Mouse (Mus musculus): Measurements from ENCODE around the gene Kirrel3. TPM values are rescaled to one million over a fixed set of nuclear protein-coding genes. Genes with fewer than 3 reads are reported as not detected.

Kirrel3 gene
- polyA plus RNA-seq, 1 experiment from 2014 or later: 48.9 TPM

- no peak overlapping the region for H3K4me2 ChIP-seq (ENCODE audit: low read length)
- WGBS: 58% methylated on average over 6 of the region's 6 CpGs
- H3K4me1 ChIP-seq (ENCODE audit: control insufficient read depth, insufficient read depth, low read depth, low read length): peaks cover 4% of the 10 kb centered on the region
- H3K27ac ChIP-seq (ENCODE audit: low read depth, low read length): no peak overlapping the region
- H3K27me3 ChIP-seq (replicated peaks; ENCODE audit: control insufficient read depth, insufficient read depth, low read length): no peaks in the 10 kb centered on the region; the same call in 1 of the 2 replicates
- H3K4me3 ChIP-seq (ENCODE audit: low read length): no peak overlapping the region
- H3K36me3 ChIP-seq (ENCODE audit: control insufficient read depth, insufficient read depth, low read length): no peaks in the 10 kb centered on the region
- H3K9me3 ChIP-seq (ENCODE audit: control insufficient read depth, low read length): no peaks in the 10 kb centered on the region
- no peak overlapping the region for H3K9ac ChIP-seq (ENCODE audit: low read depth, low read length)
- no peak for ATAC-seq
Measured at GRCm38 (mm10) chr9:34957691-34958090, 472.0 kb downstream of the Kirrel3 start.

GRCm38 (mm10) chr9:34958183-34958830, 472.6 kb downstream of the Kirrel3 start:
- Histone ChIP-seq H3K9ac (ENCODE audit: low read depth, low read length) (no peak overlapping the region), H3K27ac (ENCODE audit: low read depth, low read length) (no peak overlapping the region), H3K9me3 (ENCODE audit: control insufficient read depth, low read length) (no peaks in the 10 kb centered on the region), H3K4me2 (ENCODE audit: low read length) (no peak overlapping the region), H3K36me3 (ENCODE audit: control insufficient read depth, insufficient read depth, low read length) (no peaks in the 10 kb centered on the region), H3K27me3 (replicated peaks; ENCODE audit: control insufficient read depth, insufficient read depth, low read length) (no peaks in the 10 kb centered on the region; the same call in 1 of the 2 replicates), H3K4me1 (ENCODE audit: control insufficient read depth, insufficient read depth, low read depth, low read length) (peaks cover 4% of the 10 kb centered on the region), H3K4me3 (ENCODE audit: low read length) (no peak overlapping the region)
- no peak for ATAC-seq
- 74% methylated on average over 5 of the region's 5 CpGs for WGBS

GRCm38 (mm10) chr9:34960736-34961135, 475.0 kb downstream of the Kirrel3 start:
- no peak overlapping the region for H3K4me3 ChIP-seq (ENCODE audit: low read length)
- H3K27me3 ChIP-seq (replicated peaks; ENCODE audit: control insufficient read depth, insufficient read depth, low read length): no peaks in the 10 kb centered on the region; the same call in 1 of the 2 replicates
- H3K9ac ChIP-seq (ENCODE audit: low read depth, low read length): no peak overlapping the region
- WGBS: 49% methylated on average over 12 of the region's 12 CpGs
- H3K9me3 ChIP-seq (ENCODE audit: control insufficient read depth, low read length): no peaks in the 10 kb centered on the region
- no peaks in the 10 kb centered on the region for H3K36me3 ChIP-seq (ENCODE audit: control insufficient read depth, insufficient read depth, low read length)
- H3K27ac ChIP-seq (ENCODE audit: low read depth, low read length): no peak overlapping the region
- H3K4me1 ChIP-seq (ENCODE audit: control insufficient read depth, insufficient read depth, low read depth, low read length): peaks cover 12% of the 10 kb centered on the region
- ATAC-seq: no peak
- no peak overlapping the region for H3K4me2 ChIP-seq (ENCODE audit: low read length)

GRCm38 (mm10) chr9:34961171-34961570, 475.5 kb downstream of the Kirrel3 start:
- Histone ChIP-seq H3K9me3 (ENCODE audit: control insufficient read depth, low read length) (no peaks in the 10 kb centered on the region), H3K4me1 (ENCODE audit: control insufficient read depth, insufficient read depth, low read depth, low read length) (peaks cover 12% of the 10 kb centered on the region), H3K27ac (ENCODE audit: low read depth, low read length) (no peak overlapping the region), H3K9ac (ENCODE audit: low read depth, low read length) (no peak overlapping the region), H3K4me3 (ENCODE audit: low read length) (no peak overlapping the region), H3K27me3 (replicated peaks; ENCODE audit: control insufficient read depth, insufficient read depth, low read length) (no peaks in the 10 kb centered on the region; the same call in 1 of the 2 replicates), H3K36me3 (ENCODE audit: control insufficient read depth, insufficient read depth, low read length) (no peaks in the 10 kb centered on the region), H3K4me2 (ENCODE audit: low read length) (no peak overlapping the region)
- WGBS: 76% methylated on average over 14 of the region's 14 CpGs
- ATAC-seq: no peak

- 86% methylated on average over 4 of the region's 4 CpGs for WGBS
- Histone ChIP-seq H3K36me3 (ENCODE audit: control insufficient read depth, insufficient read depth, low read length) (no peaks in the 10 kb centered on the region), H3K27me3 (replicated peaks; ENCODE audit: control insufficient read depth, insufficient read depth, low read length) (no peaks in the 10 kb centered on the region; the same call in 1 of the 2 replicates)
Measured at GRCm38 (mm10) chr9:34962251-34962650, 476.6 kb downstream of the Kirrel3 start.

GRCm38 (mm10) chr9:34963593-34963992, 477.9 kb downstream of the Kirrel3 start:
- no peak for ATAC-seq
- Histone ChIP-seq H3K9ac (ENCODE audit: low read depth, low read length) (no peak overlapping the region), H3K4me1 (ENCODE audit: control insufficient read depth, insufficient read depth, low read depth, low read length) (peaks cover 14% of the 10 kb centered on the region), H3K27ac (ENCODE audit: low read depth, low read length) (no peak overlapping the region), H3K4me3 (ENCODE audit: low read length) (no peak overlapping the region), H3K4me2 (ENCODE audit: low read length) (no peak overlapping the region), H3K27me3 (replicated peaks; ENCODE audit: control insufficient read depth, insufficient read depth, low read length) (no peaks in the 10 kb centered on the region; the same call in 1 of the 2 replicates), H3K36me3 (ENCODE audit: control insufficient read depth, insufficient read depth, low read length) (no peaks in the 10 kb centered on the region), H3K9me3 (ENCODE audit: control insufficient read depth, low read length) (no peaks in the 10 kb centered on the region)
- 75% methylated on average over 3 of the region's 3 CpGs for WGBS

More at GRCm38 (mm10) chr9:34962251-34962650, 476.6 kb downstream of the Kirrel3 start:
- H3K4me2 ChIP-seq (ENCODE audit: low read length): no peak overlapping the region
- ATAC-seq: no peak
- H3K9me3 ChIP-seq (ENCODE audit: control insufficient read depth, low read length): no peaks in the 10 kb centered on the region
- H3K4me1 ChIP-seq (ENCODE audit: control insufficient read depth, insufficient read depth, low read depth, low read length): peaks cover 12% of the 10 kb centered on the region
- H3K27ac ChIP-seq (ENCODE audit: low read depth, low read length): no peak overlapping the region
- H3K4me3 ChIP-seq (ENCODE audit: low read length): no peak overlapping the region
- H3K9ac ChIP-seq (ENCODE audit: low read depth, low read length): no peak overlapping the region

- H3K4me2 ChIP-seq (ENCODE audit: low read length): no peak overlapping the region
- no peaks in the 10 kb centered on the region for H3K9me3 ChIP-seq (ENCODE audit: control insufficient read depth, low read length)
- peak overlapping the region; percentile 0; the same call in 1 of the 2 replicates for H3K27ac ChIP-seq (ENCODE audit: low read depth, low read length)
- 55% methylated on average over 14 of the region's 14 CpGs for WGBS
- ATAC-seq: 0 out of 2 replicates have a peak, but pooled peaks have one; percentile 28
- H3K4me3 ChIP-seq (ENCODE audit: low read length): no peak overlapping the region
- peaks cover 14% of the 10 kb centered on the region for H3K4me1 ChIP-seq (ENCODE audit: control insufficient read depth, insufficient read depth, low read depth, low read length)
- H3K9ac ChIP-seq (ENCODE audit: low read depth, low read length): no peak overlapping the region
- no peaks in the 10 kb centered on the region for H3K36me3 ChIP-seq (ENCODE audit: control insufficient read depth, insufficient read depth, low read length)
- H3K27me3 ChIP-seq (replicated peaks; ENCODE audit: control insufficient read depth, insufficient read depth, low read length): no peaks in the 10 kb centered on the region; the same call in 1 of the 2 replicates
Measured at GRCm38 (mm10) chr9:34964172-34965040, 478.7 kb downstream of the Kirrel3 start.

- no peaks in the 10 kb centered on the region for H3K36me3 ChIP-seq (ENCODE audit: control insufficient read depth, insufficient read depth, low read length)
- H3K27me3 ChIP-seq (replicated peaks; ENCODE audit: control insufficient read depth, insufficient read depth, low read length): no peaks in the 10 kb centered on the region; the same call in 1 of the 2 replicates
- no peak overlapping the region for H3K4me3 ChIP-seq (ENCODE audit: low read length)
- 0 out of 2 replicates have a peak, but pooled peaks have one; percentile 28 for ATAC-seq
- 11% methylated on average over 4 of the region's 4 CpGs for WGBS
- H3K9ac ChIP-seq (ENCODE audit: low read depth, low read length): no peak overlapping the region
- peaks cover 14% of the 10 kb centered on the region for H3K4me1 ChIP-seq (ENCODE audit: control insufficient read depth, insufficient read depth, low read depth, low read length)
- no peaks in the 10 kb centered on the region for H3K9me3 ChIP-seq (ENCODE audit: control insufficient read depth, low read length)
- peak overlapping the region; percentile 0; the same call in 1 of the 2 replicates for H3K27ac ChIP-seq (ENCODE audit: low read depth, low read length)
- H3K4me2 ChIP-seq (ENCODE audit: low read length): no peak overlapping the region
Measured at GRCm38 (mm10) chr9:34965041-34965415, 479.3 kb downstream of the Kirrel3 start.

- WGBS: 42% methylated on average over 6 of the region's 6 CpGs
- Histone ChIP-seq H3K9ac (ENCODE audit: low read depth, low read length) (no peak overlapping the region), H3K4me1 (ENCODE audit: control insufficient read depth, insufficient read depth, low read depth, low read length) (peaks cover 16% of the 10 kb centered on the region), H3K9me3 (ENCODE audit: control insufficient read depth, low read length) (no peaks in the 10 kb centered on the region), H3K36me3 (ENCODE audit: control insufficient read depth, insufficient read depth, low read length) (no peaks in the 10 kb centered on the region), H3K27me3 (replicated peaks; ENCODE audit: control insufficient read depth, insufficient read depth, low read length) (no peaks in the 10 kb centered on the region; the same call in 1 of the 2 replicates), H3K4me3 (ENCODE audit: low read length) (no peak overlapping the region), H3K4me2 (ENCODE audit: low read length) (no peak overlapping the region), H3K27ac (ENCODE audit: low read depth, low read length) (no peak overlapping the region)
- ATAC-seq: peak; percentile 28; the same call in 1 of the 2 replicates
Measured at GRCm38 (mm10) chr9:34967772-34968171, 482.1 kb downstream of the Kirrel3 start.

All from hindbrain, embryonic 16.5 days (tissue).